Mouse (Mus musculus) limb, embryonic 15.5 days (tissue): ENCODE data around the gene Slc25a11. TPM values are rescaled to one million over a fixed set of nuclear protein-coding genes. Genes with fewer than 3 reads are reported as not detected.
A peak's percentile ranks its signal among the peaks of the same experiment; 100 is the strongest.

ENCODE experiments used
- ATAC-seq: fragments of 200-750 bp; cut with Nextera tagmentation; 2 replicates; pipeline ENCODE4 v1.8.0; 2017; ENCODE audit warnings: low read depth, moderate TSS enrichment; ENCODE audit not compliant: insufficient number of reproducible peaks, low FRiP score, low TSS enrichment
- H3K27ac ChIP-seq: fragments of 300-500 bp; sonication (generic); 2 replicates; pipeline ENCODE4 v1.5.1; 2015; ENCODE audit warnings: moderate library complexity, mild to moderate bottlenecking, inconsistent platforms
- H3K27me3 ChIP-seq: fragments of 300-500 bp; sonication (generic); 2 replicates; pipeline ENCODE4 v1.6.1; 2015; ENCODE audit warnings: inconsistent platforms
- H3K36me3 ChIP-seq: fragments of 300-500 bp; sonication (generic); 2 replicates; pipeline ENCODE4 v1.6.1; 2015; ENCODE audit warnings: inconsistent platforms
- H3K4me1 ChIP-seq: fragments of 300-500 bp; sonication (generic); 2 replicates; pipeline ENCODE4 v1.6.1; 2015; ENCODE audit warnings: inconsistent platforms
- H3K4me2 ChIP-seq: fragments of 300-500 bp; sonication (generic); 2 replicates; pipeline ENCODE4 v1.6.1; 2015; ENCODE audit warnings: mild to moderate bottlenecking, inconsistent platforms
- H3K4me3 ChIP-seq: fragments of 300-500 bp; sonication (generic); 2 replicates; pipeline ENCODE4 v1.5.1; 2015; ENCODE audit warnings: mild to moderate bottlenecking, inconsistent platforms
- H3K9ac ChIP-seq: fragments of 300-500 bp; sonication (generic); 2 replicates; pipeline ENCODE4 v1.6.1; 2015; ENCODE audit warnings: inconsistent platforms
- H3K9me3 ChIP-seq: fragments of 300-500 bp; sonication (generic); 2 replicates; pipeline ENCODE4 v1.6.1; 2016; ENCODE audit warnings: inconsistent platforms
- WGBS: fragments of 180-500 bp; shearing (Covaris S2); methylation state at CpG from one replicate; pipeline ENCODE4 v1.1.7; 2015; 5-methylcytosine and 5-hydroxymethylcytosine counted together
- polyA plus RNA-seq: library from polyadenylated mRNA; unstranded; fragments of >200 nt; fragmentation: Nextera tagmentation; extraction: Ambion mirVana; gene quantifications from 2 replicates; pipeline ENCODE4 v1.2.1, GENCODE M21; 2015

Slc25a11 gene
- polyA plus RNA-seq, 1 experiment from 2014 or later: 165 TPM

DNA sequence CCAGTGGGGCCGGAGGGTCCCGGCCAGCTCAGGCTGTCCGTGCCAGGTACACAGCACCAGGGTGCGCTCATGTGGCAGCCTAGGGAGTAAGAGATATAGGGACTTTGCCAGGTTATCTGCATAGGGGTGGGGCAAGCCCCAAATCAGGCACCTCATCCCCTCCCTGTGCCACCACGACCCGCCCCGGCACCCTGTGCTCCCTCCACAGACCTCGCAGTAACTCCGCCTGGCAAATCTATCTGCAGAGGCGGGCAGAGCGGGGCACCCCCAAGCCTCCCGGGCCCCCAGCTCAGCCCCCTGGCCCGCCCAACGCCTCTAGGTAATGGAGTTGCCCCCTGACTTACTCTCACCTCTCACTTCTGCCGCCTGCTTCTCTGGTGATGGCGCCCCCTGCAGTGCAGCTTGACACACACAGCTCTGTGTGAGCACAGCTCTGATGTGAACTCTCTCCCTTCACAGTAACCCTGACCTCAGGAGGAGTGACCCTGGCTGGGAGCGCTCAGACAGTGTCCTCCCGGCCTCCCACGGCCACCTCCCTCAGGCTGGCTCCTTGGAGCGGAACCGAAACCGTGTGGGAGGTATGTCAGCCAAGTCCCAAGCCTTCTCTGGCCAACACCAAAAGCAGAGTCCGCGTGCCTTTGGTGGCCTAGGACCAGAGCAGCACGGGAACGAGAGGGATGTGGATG lies 38.8 kb downstream of the Slc25a11 start:
- Histone ChIP-seq H3K4me2 (no peak overlapping the region), H3K27ac (no peak overlapping the region), H3K27me3 (no peaks in the 10 kb centered on the region), H3K9ac (no peak overlapping the region), H3K4me1 (no peaks in the 10 kb centered on the region), H3K9me3 (no peaks in the 10 kb centered on the region), H3K4me3 (no peak overlapping the region), H3K36me3 (peaks cover 97% of the 10 kb centered on the region)
- ATAC-seq: no peak
- WGBS: 91% methylated on average over 26 of the region's 26 CpGs

- Histone ChIP-seq H3K36me3 (peaks cover 92% of the 10 kb centered on the region), H3K9ac (no peak overlapping the region), H3K9me3 (no peaks in the 10 kb centered on the region), H3K27ac (no peak overlapping the region), H3K27me3 (no peaks in the 10 kb centered on the region), H3K4me3 (no peak overlapping the region), H3K4me2 (no peak overlapping the region), H3K4me1 (no peaks in the 10 kb centered on the region)
- no peak for ATAC-seq
- WGBS: 90% methylated on average over 9 of the region's 9 CpGs
Measured at GRCm38 (mm10) chr11:70607611-70608010, 39.7 kb downstream of the Slc25a11 start.

GRCm38 (mm10) chr11:70606717-70607116 lies 40.6 kb downstream of the Slc25a11 start:
- Histone ChIP-seq H3K4me1 (no peaks in the 10 kb centered on the region), H3K27ac (0 out of 2 replicates have a peak overlapping the region, but pooled peaks have one; percentile 38), H3K4me3 (no peak overlapping the region), H3K27me3 (no peaks in the 10 kb centered on the region), H3K9me3 (no peaks in the 10 kb centered on the region), H3K36me3 (peaks cover 90% of the 10 kb centered on the region), H3K9ac (no peak overlapping the region), H3K4me2 (no peak overlapping the region)
- WGBS: 63% methylated on average over 12 of the region's 12 CpGs
- no peak for ATAC-seq

GRCm38 (mm10) chr11:70605024-70605566 lies 42.2 kb downstream of the Slc25a11 start:
- no peak overlapping the region for H3K4me2 ChIP-seq
- 53% methylated on average over 14 of the region's 14 CpGs for WGBS
- H3K9ac ChIP-seq: no peak overlapping the region
- H3K36me3 ChIP-seq: peaks cover 80% of the 10 kb centered on the region
- no peaks in the 10 kb centered on the region for H3K9me3 ChIP-seq
- no peak overlapping the region for H3K27ac ChIP-seq
- no peaks in the 10 kb centered on the region for H3K4me1 ChIP-seq
- ATAC-seq: no peak
- no peak overlapping the region for H3K4me3 ChIP-seq
- H3K27me3 ChIP-seq: no peaks in the 10 kb centered on the region

- no peak for ATAC-seq
- Histone ChIP-seq H3K9ac (no peak overlapping the region), H3K27me3 (no peaks in the 10 kb centered on the region), H3K4me1 (no peaks in the 10 kb centered on the region), H3K4me2 (no peak overlapping the region), H3K27ac (no peak overlapping the region), H3K9me3 (no peaks in the 10 kb centered on the region), H3K36me3 (peaks cover 48% of the 10 kb centered on the region), H3K4me3 (no peak overlapping the region)
- 93% methylated on average over 9 of the region's 9 CpGs for WGBS
Measured at GRCm38 (mm10) chr11:70598451-70598953, 48.8 kb downstream of the Slc25a11 start.

GRCm38 (mm10) chr11:70597301-70597700 lies 50.0 kb downstream of the Slc25a11 start:
- no peak overlapping the region for H3K27ac ChIP-seq
- no peaks in the 10 kb centered on the region for H3K9me3 ChIP-seq
- peaks cover 43% of the 10 kb centered on the region for H3K36me3 ChIP-seq
- no peaks in the 10 kb centered on the region for H3K27me3 ChIP-seq
- no peak for ATAC-seq
- H3K9ac ChIP-seq: no peak overlapping the region
- 83% methylated on average over 6 of the region's 6 CpGs for WGBS
- no peaks in the 10 kb centered on the region for H3K4me1 ChIP-seq
- no peak overlapping the region for H3K4me2 ChIP-seq
- no peak overlapping the region for H3K4me3 ChIP-seq

GRCm38 (mm10) chr11:70596094-70596493 lies 51.2 kb downstream of the Slc25a11 start:
- Histone ChIP-seq H3K27ac (no peak overlapping the region), H3K9me3 (no peaks in the 10 kb centered on the region), H3K4me3 (no peak overlapping the region), H3K4me1 (0 out of 2 replicates have a peak, but pooled peaks cover 3% of the 10 kb centered on the region), H3K36me3 (peaks cover 33% of the 10 kb centered on the region), H3K9ac (no peak overlapping the region), H3K27me3 (no peaks in the 10 kb centered on the region), H3K4me2 (no peak overlapping the region)
- 70% methylated on average over 4 of the region's 4 CpGs for WGBS
- ATAC-seq: no peak

DNA sequence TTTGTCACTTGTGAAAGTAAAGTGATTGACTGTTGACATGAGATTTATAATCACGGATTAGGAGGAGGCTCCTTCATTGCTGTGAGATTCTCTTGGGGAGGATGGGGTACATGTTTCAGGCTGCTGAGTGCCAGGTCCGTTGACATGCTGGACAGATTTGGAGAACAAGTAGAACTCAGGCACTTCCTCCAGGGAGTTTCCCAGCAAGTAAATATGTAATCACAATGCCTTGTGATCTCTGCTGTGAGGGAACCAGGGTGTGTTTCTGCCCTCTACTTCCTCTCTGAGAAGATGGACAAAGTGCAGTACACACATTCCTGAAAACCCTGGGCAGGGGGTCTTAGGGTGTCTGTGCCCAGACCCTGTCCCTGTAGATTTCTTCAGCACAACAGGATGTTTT lies 51.6 kb downstream of the Slc25a11 start:
- no peak for ATAC-seq
- no peak overlapping the region for H3K9ac ChIP-seq
- 57% methylated on average over 2 of the region's 2 CpGs for WGBS

GRCm38 (mm10) chr11:70594253-70594989 lies 52.9 kb downstream of the Slc25a11 start:
- H3K4me1 ChIP-seq: 0 out of 2 replicates have a peak, but pooled peaks cover 3% of the 10 kb centered on the region
- WGBS: 76% methylated on average over 15 of the region's 15 CpGs
- H3K27me3 ChIP-seq: no peaks in the 10 kb centered on the region
- ATAC-seq: no peak
- H3K4me2 ChIP-seq: no peak overlapping the region
- no peak overlapping the region for H3K27ac ChIP-seq
- H3K9ac ChIP-seq: no peak overlapping the region
- H3K9me3 ChIP-seq: no peaks in the 10 kb centered on the region
- no peak overlapping the region for H3K4me3 ChIP-seq
- H3K36me3 ChIP-seq: peaks cover 26% of the 10 kb centered on the region

More for the DNA sequence above, 51.6 kb downstream of the Slc25a11 start:
- no peak overlapping the region for H3K27ac ChIP-seq
- no peak overlapping the region for H3K4me2 ChIP-seq
- 0 out of 2 replicates have a peak, but pooled peaks cover 3% of the 10 kb centered on the region for H3K4me1 ChIP-seq
- peaks cover 33% of the 10 kb centered on the region for H3K36me3 ChIP-seq
- no peaks in the 10 kb centered on the region for H3K9me3 ChIP-seq
- H3K27me3 ChIP-seq: no peaks in the 10 kb centered on the region
- no peak overlapping the region for H3K4me3 ChIP-seq

Other genes with a start within 250 kb of the Slc25a11 start
- 31.7 and 33.7 TPM in 2 replicates for gene Pelp1, start 237.4 kb downstream of the Slc25a11 start, polyA plus RNA-seq
- gene Arrb2, start 214.8 kb downstream of the Slc25a11 start, polyA plus RNA-seq: 19.6 and 22.2 TPM in 2 replicates
- 37.6 and 40.2 TPM in 2 replicates for gene Med11, start 195.6 kb downstream of the Slc25a11 start, polyA plus RNA-seq
- gene Zmynd15, start 188.0 kb downstream of the Slc25a11 start, polyA plus RNA-seq: 0.51 and 0.76 TPM in 2 replicates
- 5.3 and 6.8 TPM in 2 replicates for gene Cxcl16, start 187.5 kb downstream of the Slc25a11 start, polyA plus RNA-seq
- 0.37 and 0.45 TPM in 2 replicates for gene Tm4sf5, start 142.2 kb downstream of the Slc25a11 start, polyA plus RNA-seq
- 0.23 and 0.27 TPM in 2 replicates for gene Vmo1, start 132.9 kb downstream of the Slc25a11 start, polyA plus RNA-seq
- gene Gltpd2, start 128.3 kb downstream of the Slc25a11 start, polyA plus RNA-seq: 0.26 and 0.65 TPM in 2 replicates
- 660 and 698 TPM in 2 replicates for gene Psmb6, start 122.1 kb downstream of the Slc25a11 start, polyA plus RNA-seq
- gene Gm40193, start 114.5 kb downstream of the Slc25a11 start, polyA plus RNA-seq: not detected in 2 replicates
- gene Pld2, start 107.4 kb downstream of the Slc25a11 start, polyA plus RNA-seq: 10.4 and 11.9 TPM in 2 replicates
- gene Mink1, start 84.6 kb downstream of the Slc25a11 start, polyA plus RNA-seq: 14.1 TPM in 2 replicates
- gene 4930544D05Rik, start 31.6 kb downstream of the Slc25a11 start, polyA plus RNA-seq: not detected in 2 replicates
- gene Chrne, start 28.3 kb downstream of the Slc25a11 start, polyA plus RNA-seq: 0.41 TPM in 1 of 2 replicates, not detected in the other
- gene Gp1ba, start 8.4 kb downstream of the Slc25a11 start, polyA plus RNA-seq: 0.26 and 0.29 TPM in 2 replicates
- 124 TPM in 2 replicates for gene Rnf167, start 244 bp downstream of the Slc25a11 start, polyA plus RNA-seq
- gene Pfn1, start 7.2 kb upstream of the Slc25a11 start, polyA plus RNA-seq: 1,605 and 1,679 TPM in 2 replicates
- gene Eno3, start 9.7 kb upstream of the Slc25a11 start, polyA plus RNA-seq: 71.5 and 252 TPM in 2 replicates
- gene Spag7, start 21.9 kb upstream of the Slc25a11 start, polyA plus RNA-seq: 149 and 172 TPM in 2 replicates
- 12.9 and 14.8 TPM in 2 replicates for gene Camta2, start 40.6 kb upstream of the Slc25a11 start, polyA plus RNA-seq
- gene Inca1, start 52.7 kb upstream of the Slc25a11 start, polyA plus RNA-seq: 0.91 and 2.1 TPM in 2 replicates
- gene Kif1c, start 53.1 kb upstream of the Slc25a11 start, polyA plus RNA-seq: 4.3 and 5.3 TPM in 2 replicates
- 7.3 and 7.9 TPM in 2 replicates for gene Zfp3, start 116.7 kb upstream of the Slc25a11 start, polyA plus RNA-seq
- gene Scimp, start 165.1 kb upstream of the Slc25a11 start, polyA plus RNA-seq: 0.27 TPM in 1 of 2 replicates, not detected in the other
- 26.7 and 33.7 TPM in 2 replicates for gene Rabep1, start 197.3 kb upstream of the Slc25a11 start, polyA plus RNA-seq